Mouse (Mus musculus) retina, postnatal 1 day (tissue): ENCODE results near the gene Cd59b.
A peak's percentile ranks its signal among the peaks of the same experiment; 100 is the strongest.
"Not testable (repeated sequence)": the region's sequence is repeated elsewhere in the genome, so short reads cannot be mapped to it uniquely, and the experiment has no call there.

Experiments used
- DNase-seq: peaks from one replicate; pipeline ENCODE4 v3.0.0-alpha.2; 2012

Gene Cd59b

DNA sequence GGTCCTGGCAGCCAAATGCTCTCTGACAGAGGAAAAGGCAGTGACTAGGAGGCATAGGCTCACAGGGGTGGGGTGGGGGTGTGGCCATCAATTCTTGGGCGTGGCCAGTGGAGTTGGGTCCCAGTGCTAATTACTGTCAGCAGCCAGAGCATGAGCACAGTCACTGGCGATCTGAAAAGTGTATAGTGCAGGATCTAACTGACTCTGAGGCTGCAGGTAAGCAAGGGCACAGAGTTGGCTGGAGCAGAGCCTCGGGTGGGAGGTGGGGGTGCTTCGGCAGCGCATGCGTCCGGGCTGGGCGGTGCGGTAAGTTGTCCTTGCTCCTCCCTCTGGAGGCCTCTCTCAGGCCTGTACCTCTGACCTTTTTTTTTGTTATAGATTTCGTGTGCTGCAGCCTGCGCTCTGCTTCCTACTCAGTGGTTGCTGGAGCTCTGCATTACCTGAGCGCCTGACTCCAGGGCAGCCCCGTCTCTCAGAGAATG lies at the start of gene Cd59b:
Gene Cd59b, plus strand, starts transcription at position 146 of the 482 bp plus-strand sequence.
- peak; percentile 69 for DNase-seq

DNA sequence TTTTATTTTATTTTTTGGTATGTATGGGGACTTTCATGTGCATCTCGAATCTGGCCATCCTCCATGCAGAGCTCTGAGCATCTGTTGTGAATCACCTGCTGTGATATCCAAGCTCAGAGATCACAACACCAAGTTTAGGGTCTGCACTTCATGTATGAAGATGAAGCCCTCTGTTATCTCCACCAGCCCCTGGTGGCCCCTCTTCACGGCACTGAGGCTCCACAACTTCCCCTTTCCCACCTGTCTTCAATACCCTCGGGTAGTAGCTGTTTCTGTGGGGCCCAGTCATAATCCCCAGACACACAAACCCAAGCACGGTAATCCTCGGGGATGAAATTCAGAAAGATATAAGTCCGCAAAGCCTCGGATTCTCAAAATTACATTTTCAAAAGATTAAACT lies 46.6 kb upstream of the Cd59b start:
- no peak for DNase-seq

GRCm38 (mm10) chr2:104024656-104025055 lies 45.0 kb upstream of the Cd59b start:
- no peak for DNase-seq

DNA sequence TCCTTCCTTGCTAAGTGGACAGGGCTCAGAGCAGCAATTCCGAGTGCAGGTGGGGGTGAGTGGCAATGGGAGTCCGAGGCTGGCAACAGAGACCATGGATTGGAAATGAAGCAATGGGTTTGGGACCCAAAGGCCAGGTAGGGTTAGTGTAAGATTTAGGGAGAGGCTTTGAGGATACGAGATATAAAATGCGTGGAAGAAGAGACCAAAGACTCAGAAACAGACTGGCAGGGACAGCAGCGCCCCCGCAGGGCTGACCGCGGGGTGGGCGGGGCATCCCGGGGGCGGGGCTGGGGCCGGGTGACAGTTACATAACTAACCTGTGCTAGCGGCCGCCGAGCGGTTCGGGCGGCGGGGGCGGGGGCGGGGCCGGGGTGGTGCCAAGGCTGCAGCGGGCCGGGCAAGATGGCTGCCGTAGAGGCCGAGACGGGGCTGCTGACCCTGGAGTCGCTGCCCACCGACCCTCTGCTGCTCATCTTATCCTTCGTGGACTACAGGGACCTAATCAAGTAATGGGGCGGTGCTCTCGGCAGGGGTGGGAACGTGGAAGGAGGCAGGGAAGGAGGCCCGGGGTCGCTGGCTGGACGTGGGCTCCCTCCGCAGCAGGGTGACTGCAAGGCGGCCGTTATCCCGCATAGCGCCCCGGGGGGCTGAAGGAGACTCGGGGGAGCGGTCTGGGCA lies 42.1 kb upstream of the Cd59b start, which contains the start of gene Fbxo3:
Gene Fbxo3, plus strand, starts transcription at position 264 of the 681 bp plus-strand sequence.
- DNase-seq: peak; percentile 87

GRCm38 (mm10) chr2:104028139-104028723 lies 41.4 kb upstream of the Cd59b start, which contains the start of gene 4931422A03Rik:
4931422A03Rik (minus strand) TSS chr2:104028361.
- no peak for DNase-seq

DNA sequence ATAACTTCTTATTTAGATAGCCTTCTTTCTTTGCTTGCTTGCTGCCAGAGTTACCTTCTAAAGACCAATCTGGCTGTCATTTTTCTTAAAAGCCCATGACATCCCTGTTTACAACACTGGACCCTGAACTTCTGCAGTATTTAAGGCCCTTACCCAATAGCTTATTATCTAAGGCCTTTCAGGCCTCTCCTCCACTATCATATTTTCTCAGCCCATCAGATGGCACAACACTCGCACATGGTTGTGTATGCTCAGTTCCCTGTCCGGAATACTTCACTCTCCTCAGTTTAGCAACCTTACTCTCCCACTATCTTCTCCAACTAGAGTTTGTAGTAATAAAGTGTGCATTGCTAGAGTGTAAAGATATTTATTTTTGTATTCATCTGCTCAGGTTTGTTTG lies 40.6 kb upstream of the Cd59b start:
- no peak for DNase-seq

DNA sequence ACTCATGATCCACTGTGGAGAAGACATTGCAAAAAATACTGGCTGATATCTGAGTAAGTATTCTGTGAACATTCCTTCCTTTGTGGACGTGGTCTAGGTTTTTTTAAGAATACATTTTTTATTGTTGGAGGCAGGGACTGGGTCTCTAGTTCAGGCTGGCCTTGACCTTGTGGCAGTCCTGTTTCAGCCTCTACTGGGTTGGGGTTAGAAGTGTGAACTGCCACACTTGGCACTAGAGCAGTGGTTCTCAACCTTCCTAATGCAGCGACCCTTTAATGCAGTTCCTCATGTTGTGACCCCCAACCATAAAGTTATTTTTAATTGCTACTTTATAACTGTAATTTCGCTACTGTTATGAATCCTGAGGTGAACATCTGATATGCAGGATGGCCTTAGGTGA lies 39.3 kb upstream of the Cd59b start:
- DNase-seq: no peak

DNA sequence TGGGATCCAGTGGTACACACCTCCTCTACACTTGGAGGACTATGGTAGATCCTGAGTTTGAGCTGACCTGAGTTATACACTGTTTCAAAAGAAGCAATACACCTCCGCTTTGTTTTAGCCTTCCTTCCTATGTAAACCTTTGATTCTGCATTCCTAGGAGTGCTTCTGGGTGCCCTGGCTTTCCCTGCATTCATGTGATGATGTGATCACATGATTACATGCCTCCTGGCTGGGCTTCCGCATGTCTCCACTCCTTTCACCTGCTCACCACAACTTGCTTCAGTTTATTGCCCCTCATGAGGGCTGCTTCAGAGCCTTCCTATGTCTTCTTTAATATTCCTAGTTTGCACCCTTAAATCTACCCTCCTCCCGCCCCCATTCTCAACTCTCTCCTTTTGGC lies 37.6 kb upstream of the Cd59b start:
- no peak for DNase-seq

DNA sequence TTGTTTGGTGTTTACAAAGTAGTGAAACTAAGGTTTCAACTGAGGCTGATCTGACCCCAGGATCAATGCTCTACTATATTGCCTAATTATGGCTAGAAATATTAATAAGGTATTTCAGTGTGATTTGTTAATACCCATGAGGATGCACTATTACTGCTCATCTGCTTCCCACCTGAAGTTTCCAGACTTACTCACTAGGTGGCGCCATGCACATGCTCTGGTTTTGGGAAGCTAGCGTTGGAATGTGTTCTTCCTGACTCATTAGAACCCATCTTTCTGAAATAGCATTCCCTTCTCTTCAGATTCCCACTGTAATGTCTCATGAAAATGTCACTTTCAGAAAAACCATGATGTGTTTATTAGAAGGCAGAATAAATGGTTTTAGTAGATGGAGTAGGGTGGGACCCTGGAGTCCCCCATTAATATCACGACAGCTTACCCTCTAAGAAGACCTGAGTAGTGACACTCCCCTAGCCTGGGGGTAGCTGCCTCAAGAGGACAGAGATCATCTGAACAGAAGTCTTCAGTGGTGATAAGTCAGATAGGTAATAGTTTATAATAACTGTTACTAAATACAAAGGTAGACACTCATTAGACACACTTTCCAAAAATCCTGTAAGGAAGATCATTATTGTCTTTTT lies 34.7 kb upstream of the Cd59b start:
- DNase-seq: peak; percentile 74

DNA sequence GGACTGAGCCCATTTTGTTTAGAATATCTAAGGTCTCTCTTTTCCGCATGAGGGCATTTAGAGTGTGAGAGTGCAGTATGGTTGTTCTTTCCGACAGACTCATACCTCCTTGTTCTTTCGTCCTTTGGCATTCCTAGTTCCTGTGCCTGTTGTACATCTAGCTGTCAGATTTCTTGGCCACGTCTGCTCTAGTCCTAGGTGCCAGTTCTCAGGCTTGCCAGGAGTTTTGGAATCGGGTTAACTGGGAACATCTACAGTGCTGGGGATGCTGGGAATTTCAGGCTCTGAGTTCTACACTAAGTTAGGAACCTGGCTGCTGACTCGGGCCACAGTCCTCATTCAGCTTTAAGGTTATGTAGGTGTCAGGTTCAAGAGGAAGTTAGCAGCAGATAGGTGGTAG lies 34.1 kb upstream of the Cd59b start:
- no peak for DNase-seq

DNA sequence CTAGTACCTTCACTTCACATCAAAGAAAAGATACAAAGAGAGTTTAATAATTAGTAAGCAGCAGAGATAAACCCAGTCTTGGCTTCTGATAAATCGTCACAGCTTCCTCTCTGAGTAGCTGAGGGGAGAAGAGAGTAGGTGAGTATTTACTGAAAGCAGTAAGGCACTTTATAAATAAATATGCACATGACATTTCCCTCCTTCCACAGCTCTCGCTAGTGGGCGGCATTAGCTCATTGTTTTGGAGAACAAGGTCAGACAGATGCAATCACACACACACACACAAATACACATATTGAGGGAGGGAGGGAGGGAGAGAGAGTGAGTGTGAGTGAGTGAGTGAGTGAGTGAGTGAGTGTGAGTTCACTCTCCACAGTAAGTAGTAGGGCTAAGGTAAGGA lies 33.3 kb upstream of the Cd59b start:
- DNase-seq: no peak

DNA sequence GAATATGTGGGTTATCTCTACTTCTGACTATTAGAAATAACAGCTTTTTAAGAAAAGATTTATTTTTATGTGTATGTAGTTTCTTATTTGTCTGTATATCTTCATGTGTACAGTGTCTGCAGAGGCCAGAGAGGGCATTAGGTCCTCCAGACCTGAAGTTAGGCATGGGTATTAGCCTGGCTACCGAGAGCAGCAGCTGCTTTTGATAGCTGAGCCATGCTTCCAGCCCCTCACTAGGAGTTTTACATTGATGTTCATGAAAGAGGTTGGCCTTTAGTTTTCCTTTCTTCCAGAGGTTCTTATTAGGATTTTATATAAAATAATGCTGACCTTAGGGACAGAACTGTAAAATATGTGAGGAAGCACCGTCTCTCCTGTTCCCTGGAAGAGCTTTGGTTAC lies 31.4 kb upstream of the Cd59b start:
- DNase-seq: no peak

- DNase-seq: no peak
Measured at GRCm38 (mm10) chr2:104041632-104042031, 28.0 kb upstream of the Cd59b start.

GRCm38 (mm10) chr2:104042766-104043165 lies 26.9 kb upstream of the Cd59b start:
- DNase-seq: no peak

DNA sequence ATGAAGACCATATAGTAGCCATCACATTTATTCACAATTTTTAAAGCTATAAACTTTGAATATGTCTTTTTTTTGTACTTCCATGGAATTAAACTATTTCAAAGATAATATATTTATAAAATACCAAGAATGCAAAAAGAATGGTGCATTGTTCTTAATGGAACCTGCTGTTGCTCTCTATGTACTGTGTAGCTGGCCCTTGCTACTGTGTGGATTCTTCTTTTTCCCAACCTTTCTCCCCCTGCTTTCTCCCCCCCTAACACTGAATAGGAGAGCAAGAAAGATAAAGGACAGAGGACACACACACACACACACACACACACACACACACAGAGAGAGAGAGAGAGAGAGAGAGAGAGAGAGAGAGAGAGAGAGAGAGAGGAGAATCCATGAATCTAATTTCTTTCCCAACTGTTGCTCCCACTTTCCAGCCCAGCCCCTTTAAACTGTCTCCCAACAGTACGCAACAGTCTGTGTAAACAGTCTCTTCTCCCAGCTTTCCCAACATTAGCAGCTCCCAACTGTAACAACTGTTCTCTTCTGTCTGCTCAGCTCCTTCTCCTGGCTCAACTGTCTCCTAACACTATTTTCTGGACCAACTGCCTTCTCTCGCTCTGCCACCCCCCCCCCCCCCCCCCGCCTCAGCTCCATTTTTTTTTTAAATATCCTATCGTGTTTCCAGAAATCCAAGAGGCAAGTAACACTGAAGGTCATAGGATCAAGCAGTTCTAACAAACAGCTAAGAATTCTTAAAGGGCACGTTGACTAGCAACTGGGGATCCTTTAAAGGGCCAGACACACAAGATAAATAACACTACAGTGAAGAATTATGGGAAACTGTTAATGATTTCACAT lies 25.8 kb upstream of the Cd59b start:
- DNase-seq: no peak

GRCm38 (mm10) chr2:104044479-104045080 lies 25.1 kb upstream of the Cd59b start:
- DNase-seq: no peak

GRCm38 (mm10) chr2:104058381-104058780 lies 11.3 kb upstream of the Cd59b start:
- DNase-seq: no peak

DNA sequence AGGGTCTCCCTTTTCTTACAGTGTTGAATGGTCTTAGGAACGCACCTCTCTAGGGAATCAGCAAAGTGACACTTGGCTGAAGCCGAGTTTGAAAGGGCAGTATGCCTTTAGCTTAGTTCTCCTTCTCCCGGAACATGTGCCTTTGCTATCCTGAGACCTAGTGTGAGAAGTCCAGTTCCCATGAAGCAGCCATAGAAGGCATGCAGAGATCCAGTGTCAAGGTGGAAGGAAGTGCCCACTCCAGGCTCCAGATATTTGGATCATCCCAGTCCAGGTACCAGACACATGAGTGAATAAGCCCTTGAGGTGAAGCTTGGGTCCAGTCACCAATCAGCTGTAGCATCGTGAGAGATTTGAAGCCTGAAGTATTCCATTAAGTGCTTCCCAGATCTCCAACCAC lies 10.7 kb upstream of the Cd59b start:
- DNase-seq: no peak

DNA sequence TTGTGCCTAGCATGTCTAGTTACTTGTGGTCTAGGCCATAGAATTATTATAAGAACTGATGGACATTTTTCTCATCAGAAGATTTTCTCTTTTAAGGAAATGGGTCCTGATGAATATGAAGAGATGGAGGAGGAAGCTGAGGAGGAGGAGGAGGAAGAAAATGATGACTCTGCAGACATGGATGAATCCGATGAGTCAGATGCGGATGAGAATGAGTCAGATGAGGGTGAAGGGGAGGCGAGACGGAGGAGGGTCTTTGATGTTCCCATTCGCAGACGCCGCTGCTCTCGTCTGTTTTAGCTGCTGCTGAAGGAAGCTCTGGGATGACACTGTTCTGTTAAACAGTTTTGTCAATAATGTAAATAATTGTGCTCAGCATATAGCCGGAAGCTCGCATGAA lies 9.9 kb upstream of the Cd59b start:
- no peak for DNase-seq

- DNase-seq: no peak
Measured at GRCm38 (mm10) chr2:104060996-104061395, 8.7 kb upstream of the Cd59b start.

DNA sequence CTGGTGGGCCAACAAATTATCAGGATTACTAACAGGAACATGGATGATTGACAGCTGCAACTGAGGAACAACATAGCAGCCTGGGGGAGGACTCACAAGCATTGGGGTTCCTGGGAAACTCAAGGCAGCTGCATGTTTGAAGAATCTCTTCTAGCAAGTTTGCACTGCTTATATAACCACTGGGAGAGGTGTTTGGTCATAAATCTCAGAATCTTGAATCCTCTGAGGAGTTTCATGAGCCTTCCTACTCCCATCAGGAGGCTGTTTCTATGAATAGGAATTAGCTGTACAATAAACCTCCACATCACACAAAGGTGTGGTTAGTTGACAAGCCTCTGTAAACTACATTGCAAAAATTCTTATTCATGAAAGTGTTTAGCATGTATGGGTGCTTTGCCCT lies 7.0 kb upstream of the Cd59b start:
- DNase-seq: no peak

GRCm38 (mm10) chr2:104064152-104064551 lies 5.5 kb upstream of the Cd59b start:
- no peak for DNase-seq

DNA sequence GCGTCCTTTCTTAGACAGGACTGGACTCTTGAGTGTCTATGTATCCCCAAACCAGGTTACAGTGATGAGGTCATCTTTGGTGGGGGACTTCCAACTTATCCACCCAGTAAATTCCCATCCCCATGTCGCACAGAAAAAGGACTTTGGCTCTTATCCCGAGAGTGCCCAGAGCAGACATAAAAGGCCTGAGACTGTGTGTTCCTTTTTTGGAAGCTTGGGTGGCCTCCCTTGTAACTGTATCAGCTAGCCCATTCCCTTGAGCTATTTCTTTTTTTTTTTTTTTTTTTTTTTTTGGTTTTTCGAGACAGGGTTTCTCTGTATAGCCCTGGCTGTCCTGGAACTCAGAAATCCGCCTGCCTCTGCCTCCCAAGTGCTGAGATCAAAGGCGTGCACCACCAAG lies 4.1 kb upstream of the Cd59b start, which contains the start of gene Gm10912:
Gene Gm10912, plus strand, starts transcription at position 301 of the 400 bp plus-strand sequence.
- not testable (repeated sequence) for DNase-seq
